Mouse (Mus musculus) neural tube, postnatal 0 days (tissue): ENCODE data around the gene Olfr371. TPM values are rescaled to one million over a fixed set of nuclear protein-coding genes. Genes with fewer than 3 reads are reported as not detected.

ENCODE experiments used
- polyA plus RNA-seq: library from polyadenylated mRNA; unstranded; fragments of >200 nt; fragmentation: Nextera tagmentation; extraction: Ambion mirVana; gene quantifications from 2 replicates; pipeline ENCODE4 v1.2.1, GENCODE M21; 2015

Olfr371 gene
- polyA plus RNA-seq, result not detected in 2 replicates

DNA sequence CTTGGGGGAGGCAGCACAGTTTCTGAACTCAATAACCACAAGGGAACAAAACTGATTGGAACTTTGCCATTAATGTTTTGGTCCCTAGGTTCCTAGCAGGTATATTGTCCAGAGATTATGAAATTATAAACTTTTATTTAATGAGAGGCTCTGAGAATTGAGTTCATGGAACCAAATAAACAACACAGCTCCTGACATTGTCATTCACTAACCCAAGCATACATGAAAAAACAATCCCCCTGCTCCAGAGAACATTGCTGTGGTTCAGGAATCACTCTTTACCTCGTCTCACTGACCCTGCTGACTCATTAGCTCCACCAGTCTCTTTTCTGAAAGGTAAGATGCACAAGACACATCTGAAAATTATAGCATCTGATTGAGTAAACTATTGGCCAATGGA lies at the start of gene Olfr371:
TSS of gene Olfr371 (plus strand) at position 301 of the 400 bp plus-strand sequence.

Other genes with a start within 250 kb of the Olfr371 start
- 8.8 and 9.0 TPM in 2 replicates for gene Junb, start 247.3 kb upstream of the Olfr371 start, polyA plus RNA-seq
- gene Hook2, start 235.4 kb upstream of the Olfr371 start, polyA plus RNA-seq, result 24.5 and 30.2 TPM in 2 replicates
- gene Best2, start 211.5 kb upstream of the Olfr371 start, polyA plus RNA-seq, result 0.19 TPM in 1 of 2 replicates, not detected in the other
- 139 and 141 TPM in 2 replicates for gene Asna1, start 200.7 kb upstream of the Olfr371 start, polyA plus RNA-seq
- 157 and 167 TPM in 2 replicates for gene Trir, start 199.2 kb upstream of the Olfr371 start, polyA plus RNA-seq
- gene Tnpo2, start 189.1 kb upstream of the Olfr371 start, polyA plus RNA-seq, result 45.5 and 47.6 TPM in 2 replicates
- gene Fbxw9, start 165.9 kb upstream of the Olfr371 start, polyA plus RNA-seq, result 66.7 and 79.1 TPM in 2 replicates
- not detected in 2 replicates for gene Gm5741, start 158.0 kb upstream of the Olfr371 start, polyA plus RNA-seq
- gene Dhps, start 154.2 kb upstream of the Olfr371 start, polyA plus RNA-seq, result 131 and 132 TPM in 2 replicates
- gene Wdr83os, start 145.2 kb upstream of the Olfr371 start, polyA plus RNA-seq, result 127 and 135 TPM in 2 replicates
- gene Wdr83, start 144.7 kb upstream of the Olfr371 start, polyA plus RNA-seq, result 34.8 and 42.5 TPM in 2 replicates
- gene Man2b1, start 142.7 kb upstream of the Olfr371 start, polyA plus RNA-seq, result 20.5 and 24.7 TPM in 2 replicates
- gene Zfp791, start 102.9 kb upstream of the Olfr371 start, polyA plus RNA-seq, result 3.0 and 3.6 TPM in 2 replicates
- not detected in 2 replicates for gene Cks1brt, start 74.1 kb upstream of the Olfr371 start, polyA plus RNA-seq
- 67.2 and 68.6 TPM in 2 replicates for gene Orc6, start 73.6 kb downstream of the Olfr371 start, polyA plus RNA-seq
- 134 and 147 TPM in 2 replicates for gene Vps35, start 73.8 kb downstream of the Olfr371 start, polyA plus RNA-seq
- gene Mylk3, start 160.4 kb downstream of the Olfr371 start, polyA plus RNA-seq, result 0.10 and 0.36 TPM in 2 replicates
- gene 4921524J17Rik, start 206.8 kb downstream of the Olfr371 start, polyA plus RNA-seq, result 33.2 and 35.0 TPM in 2 replicates